Mouse (Mus musculus): ENCODE measurements around the gene Hist1h3g. TPM values are rescaled to one million over a fixed set of nuclear protein-coding genes. Genes with fewer than 3 reads are reported as not detected.
A peak's percentile ranks its signal among the peaks of the same experiment; 100 is the strongest.
"Not testable (repeated sequence)": the region's sequence is repeated elsewhere in the genome, so short reads cannot be mapped to it uniquely, and the experiment has no call there.

Gene Hist1h3g
- polyA plus RNA-seq, 2 experiments from 2014 or later = 1.1 TPM; not detected in 1

- not testable (repeated sequence) for ATAC-seq
Measured at GRCm38 (mm10) chr13:23560699-23561098, 25.5 kb downstream of the Hist1h3g start.

- ATAC-seq = not testable (repeated sequence)
Measured at GRCm38 (mm10) chr13:23561531-23561882, 26.3 kb downstream of the Hist1h3g start.

GRCm38 (mm10) chr13:23561883-23562659 lies 26.8 kb downstream of the Hist1h3g start, which contains the start of gene Hist1h3e:
Hist1h3e (minus strand) TSS chr13:23562369.
- ATAC-seq = peak; percentile 97

- ATAC-seq = no peak
Measured at GRCm38 (mm10) chr13:23562699-23563462, 27.7 kb downstream of the Hist1h3g start.

- no peak for ATAC-seq
Measured at GRCm38 (mm10) chr13:23564482-23564881, 29.3 kb downstream of the Hist1h3g start.

- peak; percentile 9 for ATAC-seq
Measured at GRCm38 (mm10) chr13:23570261-23571021, 35.2 kb downstream of the Hist1h3g start.

- ATAC-seq = peak; percentile 83
Measured at GRCm38 (mm10) chr13:23571022-23571503, 35.8 kb downstream of the Hist1h3g start, which contains the start of the genes Hist1h2ae and Hist1h2bg. Hist1h2ae (minus strand) TSS chr13:23571220. Hist1h2bg (plus strand) TSS chr13:23571396.

- ATAC-seq = not testable (repeated sequence)
Measured at GRCm38 (mm10) chr13:23571504-23572217, 36.4 kb downstream of the Hist1h3g start.

- no peak for ATAC-seq
Measured at GRCm38 (mm10) chr13:23572218-23573033, 37.2 kb downstream of the Hist1h3g start.

GRCm38 (mm10) chr13:23573034-23573897 lies 38.0 kb downstream of the Hist1h3g start:
- ATAC-seq = not testable (repeated sequence)

GRCm38 (mm10) chr13:23573898-23574524 lies 38.8 kb downstream of the Hist1h3g start, which contains the start of the genes Hist1h2bf and Hist1h2ad:
Hist1h2bf (minus strand) TSS chr13:23574196.
Hist1h2ad (plus strand) TSS chr13:23574381.
- peak; percentile 75 for ATAC-seq

- not testable (repeated sequence) for ATAC-seq
Measured at GRCm38 (mm10) chr13:23574546-23575170, 39.4 kb downstream of the Hist1h3g start.

GRCm38 (mm10) chr13:23575271-23575851 lies 40.1 kb downstream of the Hist1h3g start, which contains the start of gene Hist1h3d:
Hist1h3d (plus strand) TSS chr13:23575763.
- ATAC-seq = peak; percentile 30

- not testable (repeated sequence) for ATAC-seq
Measured at GRCm38 (mm10) chr13:23575864-23576313, 40.7 kb downstream of the Hist1h3g start.

- no peak for ATAC-seq
Measured at GRCm38 (mm10) chr13:23576351-23576881, 41.2 kb downstream of the Hist1h3g start.

- no peak for ATAC-seq
Measured at GRCm38 (mm10) chr13:23576906-23577639, 41.9 kb downstream of the Hist1h3g start.

GRCm38 (mm10) chr13:23577835-23578234 lies 42.6 kb downstream of the Hist1h3g start:
- no peak for ATAC-seq
